Mouse (Mus musculus): ENCODE data around the gene Rbm24.

DNA sequence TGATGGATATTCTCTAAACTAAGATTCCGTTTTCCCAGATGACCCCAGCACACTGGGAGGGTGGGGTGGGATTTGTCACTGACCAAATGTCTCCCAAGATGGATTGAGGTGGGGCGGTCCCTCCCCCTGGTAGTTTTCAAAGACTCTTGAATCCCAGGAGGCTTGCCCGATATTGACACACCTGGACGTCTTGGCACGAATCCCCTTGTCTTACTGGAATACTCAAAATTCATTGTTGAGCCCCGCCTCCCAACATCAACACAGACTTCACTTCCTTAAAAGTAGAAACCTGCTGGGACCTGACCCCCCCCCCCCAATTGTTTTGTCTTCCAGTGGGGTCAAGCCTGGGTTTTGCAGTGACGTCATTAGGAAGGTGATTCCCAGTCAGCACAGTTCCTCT is 32.4 kb downstream of the Rbm24 start:
- TF ChIP-seq CTCF (IDR thresholded peaks at IDR 0.05; ENCODE audit: extremely low read depth, insufficient read length, insufficient replicate concordance, low read depth, low read length) (no peak), POLR2A (IDR thresholded peaks at IDR 0.05; ENCODE audit: low read depth, low read length) (no peak)
